Mouse (Mus musculus): ENCODE measurements around the gene Tagln2. TPM values are rescaled to one million over a fixed set of nuclear protein-coding genes. Genes with fewer than 3 reads are reported as not detected.

Tagln2 gene
- polyA plus RNA-seq, 1 experiment from 2014 or later, result 374 TPM

DNA sequence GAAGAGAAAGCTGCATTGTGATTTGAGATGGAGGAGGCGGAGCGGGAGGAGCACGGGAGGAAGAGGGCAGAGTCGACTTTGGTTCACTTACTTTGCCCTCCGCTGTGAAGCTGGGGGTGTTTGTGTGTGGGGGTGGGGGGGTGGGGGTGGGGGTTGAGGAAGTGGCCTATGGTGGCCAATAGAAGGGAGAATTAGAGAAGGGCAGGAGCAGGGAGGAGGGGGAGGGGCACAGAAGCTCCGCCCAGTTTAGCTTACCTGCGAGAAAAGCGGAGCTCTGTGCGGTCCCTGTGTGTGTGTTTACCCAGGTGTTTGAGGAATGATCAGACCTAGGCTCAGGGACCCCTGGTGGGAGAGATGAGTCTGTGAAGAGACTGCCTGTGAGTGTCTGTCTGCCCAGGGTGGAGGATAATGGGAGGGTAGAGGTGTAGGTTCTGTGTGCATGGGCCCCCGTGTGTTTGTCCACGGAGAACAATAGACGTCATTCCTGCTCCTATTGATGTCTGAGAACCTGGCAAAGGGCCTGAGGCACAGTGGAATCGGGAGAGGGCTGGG lies 10.7 kb downstream of the Tagln2 start:
- Histone ChIP-seq H3K4me3 (ENCODE audit: low read depth, low read length) (no peak overlapping the region), H3K36me3 (ENCODE audit: control insufficient read depth, insufficient read depth) (peaks cover 33% of the 10 kb centered on the region), H3K9me3 (ENCODE audit: control insufficient read depth) (no peaks in the 10 kb centered on the region), H3K27ac (ENCODE audit: low read depth, low read length) (peak overlapping the region; percentile 41; the same call in 1 of the 2 replicates), H3K4me1 (replicated peaks; ENCODE audit: control insufficient read depth, insufficient read depth, low read length) (peaks cover 8% of the 10 kb centered on the region), H3K4me2 (replicated peaks; ENCODE audit: low read depth) (peak overlapping the region; percentile 54), H3K27me3 (replicated peaks; ENCODE audit: control insufficient read depth, insufficient read depth, low read length) (no peaks in the 10 kb centered on the region), H3K9ac (ENCODE audit: low read depth, low read length) (no peak overlapping the region)
- TF ChIP-seq CTCF (IDR thresholded peaks at IDR 0.05; ENCODE audit: low read depth), result no peak
- peak; percentile 63 for ATAC-seq
- 23% methylated on average over 13 of the region's 13 CpGs for WGBS

- H3K9ac ChIP-seq (ENCODE audit: low read depth, low read length), result no peak overlapping the region
- peak; percentile 56 for TF ChIP-seq CTCF (IDR thresholded peaks at IDR 0.05; ENCODE audit: low read depth)
- no peak overlapping the region for H3K4me3 ChIP-seq (ENCODE audit: low read depth, low read length)
- no peaks in the 10 kb centered on the region for H3K9me3 ChIP-seq (ENCODE audit: control insufficient read depth)
- peaks cover 8% of the 10 kb centered on the region for H3K36me3 ChIP-seq (ENCODE audit: control insufficient read depth, insufficient read depth)
- H3K4me1 ChIP-seq (replicated peaks; ENCODE audit: control insufficient read depth, insufficient read depth, low read length), result peaks cover 8% of the 10 kb centered on the region
- H3K4me2 ChIP-seq (replicated peaks; ENCODE audit: low read depth), result no peak overlapping the region
- peak overlapping the region; percentile 80 for H3K27ac ChIP-seq (ENCODE audit: low read depth, low read length)
- WGBS, result 43% methylated on average over 13 of the region's 13 CpGs
- no peaks in the 10 kb centered on the region for H3K27me3 ChIP-seq (replicated peaks; ENCODE audit: control insufficient read depth, insufficient read depth, low read length)
- ATAC-seq, result no peak
These were observed 13.1 kb downstream of the Tagln2 start for GRCm38 (mm10) chr1:172512962-172513361.

DNA sequence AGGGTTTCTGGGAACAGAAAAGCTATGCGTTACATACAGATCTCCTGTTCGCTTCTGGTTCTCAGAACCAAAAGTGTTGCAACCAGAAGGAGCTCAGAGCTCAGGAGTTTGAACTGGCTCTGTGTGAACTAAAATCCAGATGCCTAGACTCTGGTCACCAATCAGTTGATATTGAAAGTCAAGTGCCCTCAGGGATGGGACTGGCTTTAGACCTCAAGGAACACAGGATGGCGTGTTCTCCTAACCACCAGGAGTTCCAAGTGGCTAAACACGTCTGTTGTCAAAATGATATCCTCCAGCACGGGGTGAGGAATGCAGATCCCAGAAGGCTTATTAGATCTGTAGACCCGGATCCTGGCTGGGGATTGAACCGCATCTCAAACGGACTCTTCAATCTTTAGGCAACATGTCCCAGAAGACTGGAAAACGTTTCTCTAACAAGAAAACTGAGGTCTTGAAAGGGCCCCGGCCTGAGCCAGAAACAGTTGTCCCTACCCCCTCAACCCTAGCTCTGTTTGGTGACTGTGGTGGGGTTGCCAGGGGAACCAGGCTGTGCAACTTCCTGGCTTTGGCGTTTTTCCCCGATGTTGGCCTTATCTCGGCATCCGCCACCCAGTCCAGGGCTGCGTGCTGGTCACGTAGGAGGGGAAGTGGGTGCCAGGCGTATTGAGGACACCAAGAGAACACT lies 13.8 kb downstream of the Tagln2 start:
- TF ChIP-seq CTCF (IDR thresholded peaks at IDR 0.05; ENCODE audit: low read depth), result no peak
- Histone ChIP-seq H3K4me2 (replicated peaks; ENCODE audit: low read depth) (0 out of 2 replicates have a peak overlapping the region, but pooled peaks have one; percentile 21), H3K36me3 (ENCODE audit: control insufficient read depth, insufficient read depth) (peaks cover 2% of the 10 kb centered on the region; the same call in 1 of the 2 replicates), H3K4me1 (replicated peaks; ENCODE audit: control insufficient read depth, insufficient read depth, low read length) (peaks cover 8% of the 10 kb centered on the region), H3K9me3 (ENCODE audit: control insufficient read depth) (no peaks in the 10 kb centered on the region), H3K27ac (ENCODE audit: low read depth, low read length) (peak overlapping the region; percentile 80), H3K27me3 (replicated peaks; ENCODE audit: control insufficient read depth, insufficient read depth, low read length) (no peaks in the 10 kb centered on the region), H3K9ac (ENCODE audit: low read depth, low read length) (no peak overlapping the region), H3K4me3 (ENCODE audit: low read depth, low read length) (no peak overlapping the region)
- WGBS, result 55% methylated on average over 17 of the region's 17 CpGs
- no peak for ATAC-seq

DNA sequence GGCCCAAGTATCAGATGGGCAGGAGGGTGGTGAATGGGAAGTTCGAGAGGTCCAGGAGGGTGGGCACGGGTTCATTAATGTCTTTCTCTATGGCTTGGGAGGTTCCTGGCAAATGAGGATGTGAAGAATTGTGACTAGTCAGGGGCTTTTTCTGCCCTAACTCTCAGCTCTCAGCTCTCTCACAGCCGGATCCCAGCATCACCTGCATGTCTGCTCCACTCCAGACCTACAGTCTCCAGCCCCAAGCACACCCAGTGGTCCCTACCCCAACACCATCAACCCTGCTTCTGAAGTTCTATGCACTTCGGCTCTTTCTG lies 14.3 kb downstream of the Tagln2 start:
- Histone ChIP-seq H3K27ac (ENCODE audit: low read depth, low read length) (peak overlapping the region; percentile 80), H3K4me2 (replicated peaks; ENCODE audit: low read depth) (0 out of 2 replicates have a peak overlapping the region, but pooled peaks have one; percentile 21), H3K9me3 (ENCODE audit: control insufficient read depth) (no peaks in the 10 kb centered on the region), H3K4me3 (ENCODE audit: low read depth, low read length) (no peak overlapping the region), H3K9ac (ENCODE audit: low read depth, low read length) (no peak overlapping the region), H3K36me3 (ENCODE audit: control insufficient read depth, insufficient read depth) (no peaks in the 10 kb centered on the region; the same call in 1 of the 2 replicates), H3K4me1 (replicated peaks; ENCODE audit: control insufficient read depth, insufficient read depth, low read length) (peaks cover 8% of the 10 kb centered on the region), H3K27me3 (replicated peaks; ENCODE audit: control insufficient read depth, insufficient read depth, low read length) (no peaks in the 10 kb centered on the region)
- no peak for TF ChIP-seq CTCF (IDR thresholded peaks at IDR 0.05; ENCODE audit: low read depth)
- no peak for ATAC-seq
- 77% methylated on average over 4 of the region's 4 CpGs for WGBS

DNA sequence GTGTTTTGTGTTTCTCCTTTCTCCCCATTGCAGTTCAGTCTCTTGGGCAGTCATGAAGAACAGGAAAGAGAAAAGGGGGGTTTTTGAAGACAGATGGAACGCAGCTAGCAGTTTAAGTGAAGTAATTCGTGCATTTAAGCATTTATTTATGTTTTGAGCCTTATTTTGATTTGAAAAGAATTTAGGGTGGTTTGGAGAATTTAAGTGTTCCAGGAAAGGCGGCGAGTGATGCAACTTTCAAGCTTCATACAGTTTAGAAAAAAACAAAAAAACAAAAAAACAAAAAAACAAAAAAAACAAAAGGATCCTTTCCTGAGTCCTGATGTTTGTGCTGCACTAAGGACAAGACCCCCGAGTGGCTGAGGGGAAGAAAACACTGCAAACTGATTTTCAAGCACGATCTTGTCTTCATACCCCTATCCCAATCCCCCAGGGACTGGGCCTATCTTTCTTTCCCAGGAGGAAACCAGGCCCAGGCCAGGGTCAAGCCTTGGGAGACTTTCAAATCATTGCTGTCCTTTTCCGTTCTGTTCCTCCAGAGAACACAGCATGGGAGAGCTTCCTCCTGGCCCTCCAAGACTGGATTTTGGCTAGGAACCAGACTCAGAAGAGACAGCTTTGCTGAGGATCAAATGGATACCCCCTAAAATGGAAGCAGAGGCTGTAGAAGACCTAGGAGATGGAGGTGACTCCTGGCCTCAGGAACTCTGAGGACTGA lies 14.9 kb downstream of the Tagln2 start:
- ATAC-seq, result no peak
- WGBS, result 60% methylated on average over 7 of the region's 7 CpGs
- Histone ChIP-seq H3K36me3 (ENCODE audit: control insufficient read depth, insufficient read depth) (no peaks in the 10 kb centered on the region), H3K9ac (ENCODE audit: low read depth, low read length) (no peak overlapping the region), H3K9me3 (ENCODE audit: control insufficient read depth) (no peaks in the 10 kb centered on the region), H3K4me1 (replicated peaks; ENCODE audit: control insufficient read depth, insufficient read depth, low read length) (peaks cover 8% of the 10 kb centered on the region), H3K4me2 (replicated peaks; ENCODE audit: low read depth) (no peak overlapping the region), H3K4me3 (ENCODE audit: low read depth, low read length) (no peak overlapping the region), H3K27ac (ENCODE audit: low read depth, low read length) (peak overlapping the region; percentile 80), H3K27me3 (replicated peaks; ENCODE audit: control insufficient read depth, insufficient read depth, low read length) (no peaks in the 10 kb centered on the region)
- no peak for TF ChIP-seq CTCF (IDR thresholded peaks at IDR 0.05; ENCODE audit: low read depth)

DNA sequence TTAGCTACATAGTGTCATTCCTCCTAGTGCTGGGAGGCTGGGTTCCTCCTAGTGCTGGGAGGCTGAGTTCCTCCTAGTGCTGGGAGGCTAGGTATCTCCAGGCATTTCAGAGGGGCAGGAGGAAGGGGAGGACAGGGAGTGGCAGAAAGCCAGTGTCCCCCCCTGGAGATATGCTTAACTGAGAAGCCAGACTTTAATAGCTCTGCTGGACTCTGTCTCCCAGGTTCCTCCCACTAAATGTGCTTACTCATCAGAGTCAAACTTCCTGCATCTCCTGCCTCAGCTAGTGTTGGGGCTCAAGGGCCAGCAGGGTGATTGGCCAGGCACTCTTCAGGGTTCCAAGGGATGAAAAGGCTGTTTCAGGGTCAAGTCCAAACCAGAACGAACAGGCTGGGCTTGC lies 15.5 kb downstream of the Tagln2 start:
- H3K9me3 ChIP-seq (ENCODE audit: control insufficient read depth), result no peaks in the 10 kb centered on the region
- H3K4me1 ChIP-seq (replicated peaks; ENCODE audit: control insufficient read depth, insufficient read depth, low read length), result peaks cover 8% of the 10 kb centered on the region
- no peaks in the 10 kb centered on the region for H3K27me3 ChIP-seq (replicated peaks; ENCODE audit: control insufficient read depth, insufficient read depth, low read length)
- no peak overlapping the region for H3K4me3 ChIP-seq (ENCODE audit: low read depth, low read length)
- ATAC-seq, result peak; percentile 83
- no peak overlapping the region for H3K4me2 ChIP-seq (replicated peaks; ENCODE audit: low read depth)
- H3K36me3 ChIP-seq (ENCODE audit: control insufficient read depth, insufficient read depth), result no peaks in the 10 kb centered on the region
- 32% methylated on average over 1 of the region's 1 CpGs for WGBS
- TF ChIP-seq CTCF (IDR thresholded peaks at IDR 0.05; ENCODE audit: low read depth), result no peak
- peak overlapping the region; percentile 80 for H3K27ac ChIP-seq (ENCODE audit: low read depth, low read length)
- H3K9ac ChIP-seq (ENCODE audit: low read depth, low read length), result no peak overlapping the region
